Mouse (Mus musculus) megakaryocyte, adult 5-6 weeks (primary cell): Measurements from ENCODE around the gene 9530002B09Rik. TPM values are rescaled to one million over a fixed set of nuclear protein-coding genes. Genes with fewer than 3 reads are reported as not detected.

Experiments
- ATAC-seq: 2 replicates; pipeline ENCODE4 v1.8.0; 2016; ENCODE audit warnings: mild to moderate bottlenecking, inconsistent platforms; ENCODE audit not compliant: poor library complexity, severe bottlenecking
- total RNA-seq, 2 experiments: library from RNA; stranded (forward) in 1 of 2; stranded (reverse) in 1 of 2; fragments of 153-499, 151-499 nt in 1 of 2; fragments of 221-1000, 200-1000 nt in 1 of 2; gene quantifications; 2 replicates each; pipeline versions ENCODE4 v1.2.3 to v1.2.4; 2015 to 2017

Gene 9530002B09Rik
- total RNA-seq (2015) = not detected in 2 replicates
- not detected in 2 replicates for total RNA-seq (2017)

- ATAC-seq = no peak
Observed at GRCm38 (mm10) chr4:122688975-122689374, at the start of gene 9530002B09Rik. TSS of gene 9530002B09Rik (plus strand) at chr4:122689275.

Other genes with a start within 250 kb of the 9530002B09Rik start
- gene Ppt1, start 147.0 kb downstream of the 9530002B09Rik start, total RNA-seq (2015) = 125 and 133 TPM in 2 replicates
- gene Ppt1, start 147.0 kb downstream of the 9530002B09Rik start, total RNA-seq (2017) = 95.0 and 101 TPM in 2 replicates
- gene Cap1, start 196.8 kb downstream of the 9530002B09Rik start, total RNA-seq (2015) = 417 and 420 TPM in 2 replicates
- 551 and 589 TPM in 2 replicates for gene Cap1, start 196.8 kb downstream of the 9530002B09Rik start, total RNA-seq (2017)